Mouse (Mus musculus): ENCODE measurements around the gene Gtse1.

- no peak for TF ChIP-seq POLR2A (IDR thresholded peaks at IDR 0.05; ENCODE audit: borderline replicate concordance, extremely low read depth, low read depth, low read length)
- no peak for TF ChIP-seq CTCF (IDR thresholded peaks at IDR 0.05; ENCODE audit: insufficient read depth, low read length)
These were observed 30.1 kb upstream of the Gtse1 start for GRCm38 (mm10) chr15:85829470-85829869.

All from lung, adult 2 months (tissue).